Mouse (Mus musculus): ENCODE measurements around the gene Phlda1.

Phlda1 gene

GRCm38 (mm10) chr10:111530398-111530797, 24.3 kb downstream of the Phlda1 start:
- DNase-seq: no peak

GRCm38 (mm10) chr10:111534691-111535090, 28.6 kb downstream of the Phlda1 start:
- DNase-seq: no peak

- DNase-seq: no peak
Measured at GRCm38 (mm10) chr10:111537410-111537809, 31.3 kb downstream of the Phlda1 start.

GRCm38 (mm10) chr10:111539724-111540324, 33.7 kb downstream of the Phlda1 start:
- DNase-seq: no peak

GRCm38 (mm10) chr10:111540678-111541077, 34.6 kb downstream of the Phlda1 start:
- no peak for DNase-seq

GRCm38 (mm10) chr10:111543106-111543505, 37.0 kb downstream of the Phlda1 start:
- DNase-seq: no peak

- DNase-seq: no peak
Measured at GRCm38 (mm10) chr10:111543781-111544260, 37.7 kb downstream of the Phlda1 start.

- DNase-seq: no peak
Measured at GRCm38 (mm10) chr10:111544311-111544710, 38.2 kb downstream of the Phlda1 start.

GRCm38 (mm10) chr10:111545648-111546047, 39.6 kb downstream of the Phlda1 start:
- DNase-seq: no peak

GRCm38 (mm10) chr10:111547881-111548372, 41.8 kb downstream of the Phlda1 start:
- no peak for DNase-seq

- peak in 1 of 2 experiments; percentile 16 for DNase-seq
Measured at GRCm38 (mm10) chr10:111550075-111550695, 44.1 kb downstream of the Phlda1 start.

GRCm38 (mm10) chr10:111553695-111554094, 47.6 kb downstream of the Phlda1 start:
- DNase-seq: no peak

GRCm38 (mm10) chr10:111554651-111555050, 48.6 kb downstream of the Phlda1 start:
- DNase-seq: no peak

GRCm38 (mm10) chr10:111558211-111558610, 52.1 kb downstream of the Phlda1 start:
- no peak for DNase-seq
